Mouse (Mus musculus) gastrocnemius, postnatal 25 days (tissue): ENCODE data around the gene Thsd4. TPM values are rescaled to one million over a fixed set of nuclear protein-coding genes. Genes with fewer than 3 reads are reported as not detected.
"Not testable (repeated sequence)": the region's sequence is repeated elsewhere in the genome, so short reads cannot be mapped to it uniquely, and the experiment has no call there.

Experiments used
- DNase-seq: peaks from one replicate; pipeline ENCODE4 v3.0.0; 2022
- total RNA-seq, 2 experiments: library from RNA; stranded (reverse); gene quantifications; 1 replicate in 1 of 2; 2 replicates in 1 of 2; pipeline ENCODE4 v1.2.3; 2021

Gene Thsd4
- total RNA-seq, 2 experiments from 2014 or later = 0.92 to 2.3 TPM

GRCm38 (mm10) chr9:60213111-60213510 lies 308.7 kb downstream of the Thsd4 start:
- DNase-seq = no peak

- no peak for DNase-seq
Observed at GRCm38 (mm10) chr9:60208843-60209242, 313.0 kb downstream of the Thsd4 start.

GRCm38 (mm10) chr9:60203141-60203540 lies 318.7 kb downstream of the Thsd4 start:
- no peak for DNase-seq

- DNase-seq = no peak
Observed at GRCm38 (mm10) chr9:60200436-60200835, 321.4 kb downstream of the Thsd4 start.

- DNase-seq = no peak
Observed at GRCm38 (mm10) chr9:60198530-60199200, 323.2 kb downstream of the Thsd4 start.

- DNase-seq = no peak
Observed at GRCm38 (mm10) chr9:60195502-60195901, 326.3 kb downstream of the Thsd4 start.

- DNase-seq = no peak
Observed at GRCm38 (mm10) chr9:60194905-60195304, 326.9 kb downstream of the Thsd4 start.

- no peak for DNase-seq
Observed at GRCm38 (mm10) chr9:60192321-60192720, 329.5 kb downstream of the Thsd4 start.

GRCm38 (mm10) chr9:60187437-60187836 lies 334.4 kb downstream of the Thsd4 start:
- DNase-seq = no peak

- DNase-seq = peak; percentile 9
Observed at GRCm38 (mm10) chr9:60186948-60187347, 334.9 kb downstream of the Thsd4 start.

GRCm38 (mm10) chr9:60184083-60184482 lies 337.8 kb downstream of the Thsd4 start:
- DNase-seq = no peak

- DNase-seq = no peak
Observed at GRCm38 (mm10) chr9:60182371-60182770, 339.5 kb downstream of the Thsd4 start.

GRCm38 (mm10) chr9:60180936-60181335 lies 340.9 kb downstream of the Thsd4 start:
- no peak for DNase-seq

- DNase-seq = no peak
Observed at GRCm38 (mm10) chr9:60180114-60180513, 341.7 kb downstream of the Thsd4 start.

- no peak for DNase-seq
Observed at GRCm38 (mm10) chr9:60176311-60176710, 345.5 kb downstream of the Thsd4 start.

GRCm38 (mm10) chr9:60172459-60173060 lies 349.3 kb downstream of the Thsd4 start:
- not testable (repeated sequence) for DNase-seq

- no peak for DNase-seq
Observed at GRCm38 (mm10) chr9:60166990-60167389, 354.9 kb downstream of the Thsd4 start.

- DNase-seq = no peak
Observed at GRCm38 (mm10) chr9:60160855-60161254, 361.0 kb downstream of the Thsd4 start.

- DNase-seq = no peak
Observed at GRCm38 (mm10) chr9:60160194-60160593, 361.7 kb downstream of the Thsd4 start.

- no peak for DNase-seq
Observed at GRCm38 (mm10) chr9:60152990-60153389, 368.9 kb downstream of the Thsd4 start.

- DNase-seq = no peak
Observed at GRCm38 (mm10) chr9:60151897-60152627, 369.8 kb downstream of the Thsd4 start.

GRCm38 (mm10) chr9:60150511-60150910 lies 371.3 kb downstream of the Thsd4 start:
- no peak for DNase-seq

GRCm38 (mm10) chr9:60148988-60149387 lies 372.9 kb downstream of the Thsd4 start:
- no peak for DNase-seq
